Mouse (Mus musculus) lung, postnatal 0 days (tissue): ENCODE data around the gene Purb. TPM values are rescaled to one million over a fixed set of nuclear protein-coding genes. Genes with fewer than 3 reads are reported as not detected.
"Not testable (repeated sequence)": the region's sequence is repeated elsewhere in the genome, so short reads cannot be mapped to it uniquely, and the experiment has no call there.

Source experiments
- ATAC-seq: fragments of 200-750 bp; cut with Nextera tagmentation; 2 replicates; pipeline ENCODE4 v1.8.0; 2017; ENCODE audit warnings: moderate library complexity
- DNase-seq: peaks from one replicate; pipeline ENCODE4 v3.0.0-alpha.2; 2016; ENCODE audit warnings: low spot score
- H3K27ac ChIP-seq: fragments of 300-500 bp; sonication (generic); 2 replicates; pipeline ENCODE4 v1.5.1; 2014; ENCODE audit warnings: antibody characterized with exemption, mild to moderate bottlenecking, low read length, mixed read lengths
- H3K27me3 ChIP-seq: fragments of 300-500 bp; sonication (generic); replicated peaks from 2 replicates; pipeline ENCODE4 v1.6.1; 2014; ENCODE audit warnings: low read length, mixed read lengths; ENCODE audit not compliant: insufficient read depth
- H3K36me3 ChIP-seq: fragments of 300-500 bp; sonication (generic); 2 replicates; pipeline ENCODE4 v1.6.1; 2014; ENCODE audit warnings: low read length, mixed read lengths; ENCODE audit not compliant: insufficient read depth
- H3K4me1 ChIP-seq: fragments of 300-500 bp; sonication (generic); 2 replicates; pipeline ENCODE4 v1.6.1; 2014; ENCODE audit warnings: antibody characterized with exemption, low read depth, low read length, mixed read lengths; ENCODE audit not compliant: insufficient read depth
- H3K4me2 ChIP-seq: fragments of 300-500 bp; sonication (generic); replicated peaks from 2 replicates; pipeline ENCODE4 v1.6.1; 2014; ENCODE audit warnings: low read depth, mild to moderate bottlenecking, low read length, moderate library complexity, mixed read lengths
- H3K4me3 ChIP-seq: fragments of 300-500 bp; sonication (generic); 2 replicates; pipeline ENCODE4 v1.5.1; 2014; ENCODE audit warnings: low read depth, low read length
- H3K9ac ChIP-seq: fragments of 300-500 bp; sonication (generic); replicated peaks from 2 replicates; pipeline ENCODE4 v1.6.1; 2014; ENCODE audit warnings: low read depth, mild to moderate bottlenecking
- H3K9me3 ChIP-seq: fragments of 300-500 bp; sonication (generic); 2 replicates; pipeline ENCODE4 v1.6.1; 2016; ENCODE audit warnings: low read length, mixed read lengths
- CTCF ChIP-seq: IDR thresholded peaks from 2 replicates; pipeline ENCODE4 v1.5.1; 2016; ENCODE audit warnings: antibody characterized with exemption, mild to moderate bottlenecking
- EP300 ChIP-seq: IDR thresholded peaks from 2 replicates; pipeline ENCODE4 v1.6.1; 2016; ENCODE audit warnings: antibody characterized with exemption, mild to moderate bottlenecking, control low read depth
- WGBS: fragments of 180-500 bp; shearing (Covaris S2); extraction: QIAGEN DNeasy Blood & Tissue Kit; methylation state at CpG from one replicate; pipeline ENCODE4 v1.1.7; 2014; 5-methylcytosine and 5-hydroxymethylcytosine counted together
- polyA plus RNA-seq: library from polyadenylated mRNA; unstranded; fragments of >200 nt; fragmentation: Nextera tagmentation; extraction: Ambion mirVana; gene quantifications from 2 replicates; pipeline ENCODE4 v1.2.1, GENCODE M21; 2015

Gene Purb
- polyA plus RNA-seq, 1 experiment from 2014 or later, result 21.4 TPM

DNA sequence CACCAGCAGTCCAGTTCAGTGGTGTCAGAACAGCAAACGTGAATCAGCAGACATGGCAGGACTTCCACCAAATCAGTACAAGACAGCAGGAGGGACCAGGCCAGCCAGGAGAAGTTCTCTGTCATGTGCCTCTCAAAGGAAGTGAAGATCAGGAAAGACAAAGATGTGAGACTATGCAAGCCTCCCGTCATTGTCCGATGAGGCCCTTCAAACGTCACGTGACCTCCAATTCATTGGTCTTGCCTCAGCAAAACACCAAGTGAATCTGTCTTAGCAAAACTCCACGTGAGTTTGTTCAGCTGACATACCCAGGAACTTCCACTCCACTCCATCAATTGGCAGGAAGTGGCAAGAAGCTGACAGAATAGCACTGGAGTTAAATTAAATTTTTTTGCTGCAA is 19.6 kb downstream of the Purb start:
- 67% methylated on average over 6 of the region's 6 CpGs for WGBS
- Histone ChIP-seq H3K4me3 (no peak overlapping the region), H3K27me3 (no peaks in the 10 kb centered on the region), H3K4me2 (no peak overlapping the region), H3K9ac (no peak overlapping the region), H3K36me3 (no peaks in the 10 kb centered on the region), H3K9me3 (no peaks in the 10 kb centered on the region), H3K4me1 (no peaks in the 10 kb centered on the region), H3K27ac (no peak overlapping the region)
- no peak for TF ChIP-seq CTCF
- no peak for TF ChIP-seq EP300
- no peak for DNase-seq
- ATAC-seq, result no peak

DNA sequence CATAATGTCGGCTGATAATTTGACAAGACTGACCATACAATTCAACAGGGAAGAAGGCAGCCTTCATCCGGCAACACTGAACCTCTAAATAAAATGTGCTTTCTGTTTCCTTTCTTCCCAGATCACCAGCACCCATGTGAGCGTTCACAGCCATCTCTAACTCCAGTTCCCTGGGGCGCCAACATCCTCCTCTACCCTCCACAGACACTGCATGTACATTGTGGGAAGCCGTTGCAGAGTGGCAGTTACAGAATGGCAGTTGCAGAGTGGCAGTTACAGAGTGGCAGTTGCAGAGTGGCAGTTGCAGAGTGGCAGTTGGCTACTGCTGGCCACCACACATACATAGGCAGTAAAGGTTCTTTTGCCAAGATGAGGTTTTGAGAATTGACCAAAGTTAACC is 27.6 kb downstream of the Purb start:
- not testable (repeated sequence) for H3K4me2 ChIP-seq, H3K27me3 ChIP-seq, H3K4me1 ChIP-seq, DNase-seq, H3K4me3 ChIP-seq, H3K9ac ChIP-seq, H3K36me3 ChIP-seq, H3K27ac ChIP-seq, H3K9me3 ChIP-seq, ATAC-seq
- WGBS, result 90% methylated on average over 5 of the region's 5 CpGs

GRCm38 (mm10) chr11:6447493-6447892 is 28.2 kb downstream of the Purb start:
- no peak for ATAC-seq
- Histone ChIP-seq H3K4me3 (no peak overlapping the region), H3K9me3 (no peaks in the 10 kb centered on the region), H3K4me2 (no peak overlapping the region), H3K9ac (no peak overlapping the region), H3K4me1 (peaks cover 3% of the 10 kb centered on the region; the same call in 1 of the 2 replicates), H3K27ac (0 out of 2 replicates have a peak overlapping the region, but pooled peaks have one; percentile 33), H3K27me3 (no peaks in the 10 kb centered on the region), H3K36me3 (no peaks in the 10 kb centered on the region)
- 49% methylated on average over 4 of the region's 4 CpGs for WGBS
- TF ChIP-seq CTCF (no peak), EP300 (no peak)
- DNase-seq, result peak; percentile 46

- no peak for ATAC-seq
Observed at GRCm38 (mm10) chr11:6445951-6446350, 29.8 kb downstream of the Purb start.

GRCm38 (mm10) chr11:6445441-6445840 is 30.3 kb downstream of the Purb start:
- TF ChIP-seq CTCF, result peak; percentile 23
- no peak for TF ChIP-seq EP300
- H3K27me3 ChIP-seq, result no peaks in the 10 kb centered on the region
- no peak overlapping the region for H3K4me2 ChIP-seq
- no peak overlapping the region for H3K27ac ChIP-seq
- no peak overlapping the region for H3K4me3 ChIP-seq
- H3K4me1 ChIP-seq, result peaks cover 3% of the 10 kb centered on the region; the same call in 1 of the 2 replicates
- ATAC-seq (no peak), DNase-seq (no peak)
- 57% methylated on average over 4 of the region's 4 CpGs for WGBS
- H3K9me3 ChIP-seq, result no peaks in the 10 kb centered on the region
- H3K36me3 ChIP-seq, result no peaks in the 10 kb centered on the region
- H3K9ac ChIP-seq, result no peak overlapping the region

More at GRCm38 (mm10) chr11:6445951-6446350, 29.8 kb downstream of the Purb start:
- no peak overlapping the region for H3K4me3 ChIP-seq
- no peak overlapping the region for H3K4me2 ChIP-seq
- DNase-seq, result peak; percentile 62
- no peaks in the 10 kb centered on the region for H3K36me3 ChIP-seq
- WGBS, result 55% methylated on average over 7 of the region's 7 CpGs
- no peaks in the 10 kb centered on the region for H3K9me3 ChIP-seq
- no peak overlapping the region for H3K9ac ChIP-seq
- H3K27ac ChIP-seq, result no peak overlapping the region
- H3K4me1 ChIP-seq, result peaks cover 3% of the 10 kb centered on the region; the same call in 1 of the 2 replicates
- TF ChIP-seq EP300 (no peak), CTCF (no peak)
- H3K27me3 ChIP-seq, result no peaks in the 10 kb centered on the region

GRCm38 (mm10) chr11:6444077-6444853 is 31.5 kb downstream of the Purb start, which contains the start of gene H2afv:
TSS of gene H2afv (minus strand) at chr11:6444443.
- Histone ChIP-seq H3K4me3 (peak within 1 kb of the TSS; percentile 85), H3K9ac (peak within 1 kb of the TSS; percentile 60), H3K27ac (peak within 1 kb of the TSS; percentile 98), H3K9me3 (no peaks in the 10 kb centered on the region), H3K27me3 (no peaks in the 10 kb centered on the region), H3K36me3 (no peaks in the 10 kb centered on the region), H3K4me1 (peaks cover 3% of the 10 kb centered on the region; the same call in 1 of the 2 replicates), H3K4me2 (peak within 1 kb of the TSS; percentile 52)
- ATAC-seq, result peak; percentile 96
- TF ChIP-seq CTCF (peak; percentile 56), EP300 (peak; percentile 40; the same call in 1 of the 2 replicates)
- DNase-seq, result peak; percentile 100
- under 1% methylated on average over 58 of the region's 80 CpGs for WGBS
